Mouse (Mus musculus) CH12.LX (cell line): ENCODE results near the gene Ctsh.
A peak's percentile ranks its signal among the peaks of the same experiment; 100 is the strongest.

Experiments used
- CHD2 ChIP-seq: IDR thresholded peaks from 2 replicates; pipeline ENCODE4 v1.6.1; 2011; ENCODE audit warnings: low read length, improper control_type of control experiment
- CTCF ChIP-seq, 2 experiments: IDR thresholded peaks in 1 of 2; conservative IDR thresholded peaks in 1 of 2; 2 replicates each; pipeline ENCODE4 v1.5.1; 2011 to 2012; ENCODE audit warnings: low read depth in 2 of 2, low read length in 2 of 2, improper control_type of control experiment in 1 of 2, inconsistent platforms in 1 of 2, mild to moderate bottlenecking in 1 of 2, moderate library complexity in 1 of 2
- EP300 ChIP-seq: IDR thresholded peaks from 2 replicates; pipeline ENCODE4 v1.6.1; 2011; ENCODE audit warnings: low read length, improper control_type of control experiment
- MAZ ChIP-seq: IDR thresholded peaks from 2 replicates; pipeline ENCODE4 v1.6.1; 2012; ENCODE audit warnings: low read depth, mild to moderate bottlenecking, inconsistent platforms, low read length, improper control_type of control experiment, moderate library complexity
- MYC ChIP-seq: IDR thresholded peaks from 2 replicates; pipeline ENCODE4 v1.6.1; 2011; ENCODE audit warnings: low read depth, mild to moderate bottlenecking, improper control_type of control experiment, low read length
- POLR2AphosphoS2 ChIP-seq: IDR thresholded peaks from 2 replicates; pipeline ENCODE4 v1.6.1; 2011; ENCODE audit warnings: low read depth, low read length, improper control_type of control experiment
- ZKSCAN1 ChIP-seq: IDR thresholded peaks from 2 replicates; pipeline ENCODE4 v1.6.1; 2012; ENCODE audit warnings: low read depth, inconsistent platforms, low read length, improper control_type of control experiment, borderline replicate concordance
- ZNF384 ChIP-seq: IDR thresholded peaks from 2 replicates; pipeline ENCODE4 v1.6.1; 2012; ENCODE audit warnings: low read depth, low read length, improper control_type of control experiment, inconsistent platforms

GRCm38 (mm10) chr9:90055409-90055808, 1.5 kb downstream of the Ctsh start:
- TF ChIP-seq ZNF384 (peak; percentile 5; the same call in 1 of the 2 replicates), CHD2 (no peak), EP300 (0 out of 2 replicates have a peak, but pooled peaks have one; percentile 7), MAZ (no peak), CTCF (conservative IDR thresholded peaks at IDR 0.05 in 1 of 2, IDR thresholded peaks at IDR 0.05 in 1 of 2; ENCODE audit: low read depth in 2 of 2, low read length in 2 of 2) (no peak), POLR2AphosphoS2 (no peak), ZKSCAN1 (no peak), MYC (no peak)
